Comparison of ENCODE assay signal across 30 mouse cellular contexts in genomic region chr14:11244546-11244945, GRCm38 (mm10).
DNase-seq lines count a peak whose midpoint lies in the region; ATAC-seq and TF ChIP-seq lines count a peak whose summit lies in the region.
"Had no signal": no experiment of that assay in that cellular context is flagged by ENCODE, and none has a peak within 500 bp of the region (broad histone marks: within the 10 kb centered on the region; RNA-seq: fewer than 3 reads in every experiment).

No protein-coding gene starts in this region.

- CTCF ChIA-PET in Patski (lab: Charles Lee), result no interaction called here

- no peaks in the 10 kb centered on the region for H3K9me3 ChIP-seq in forebrain, postnatal 0 days (ENCODE audit: low read length)
- no peaks in the 10 kb centered on the region for H3K9me3 ChIP-seq in forebrain, embryonic 10.5 days
- H3K9me3 ChIP-seq: embryonic facial prominence, embryonic 15.5 days; forebrain, embryonic 12.5 days; forebrain, embryonic 15.5 days; heart, embryonic 10.5 days; heart, embryonic 13.5 days; hindbrain, embryonic 13.5 days; intestine, embryonic 15.5 days had no signal

- H3K9ac ChIP-seq in forebrain, postnatal 0 days, result no peak overlapping the region
- H3K9ac ChIP-seq: embryonic facial prominence, embryonic 15.5 days; forebrain, embryonic 12.5 days; forebrain, embryonic 15.5 days; heart, embryonic 13.5 days; hindbrain, embryonic 13.5 days; intestine, embryonic 15.5 days had no signal

- H3K36me3 ChIP-seq in forebrain, postnatal 0 days (ENCODE audit: insufficient read depth), result no peaks in the 10 kb centered on the region
- H3K36me3 ChIP-seq in forebrain, embryonic 10.5 days (replicated peaks), result no peaks in the 10 kb centered on the region
- H3K36me3 ChIP-seq: embryonic facial prominence, embryonic 15.5 days; forebrain, embryonic 12.5 days; forebrain, embryonic 15.5 days; heart, embryonic 10.5 days; heart, embryonic 13.5 days; hindbrain, embryonic 13.5 days; intestine, embryonic 15.5 days had no signal

- no peaks in the 10 kb centered on the region for H3K4me1 ChIP-seq in forebrain, postnatal 0 days (ENCODE audit: insufficient read depth)
- H3K4me1 ChIP-seq in forebrain, embryonic 10.5 days, result no peaks in the 10 kb centered on the region
- H3K4me1 ChIP-seq: embryonic facial prominence, embryonic 15.5 days; forebrain, embryonic 12.5 days; forebrain, embryonic 15.5 days; heart, embryonic 10.5 days; heart, embryonic 13.5 days; hindbrain, embryonic 13.5 days; intestine, embryonic 15.5 days had no signal

- no peak overlapping the region for H3K4me2 ChIP-seq in forebrain, postnatal 0 days (ENCODE audit: low read depth)
- H3K4me2 ChIP-seq: embryonic facial prominence, embryonic 15.5 days; forebrain, embryonic 12.5 days; forebrain, embryonic 15.5 days; heart, embryonic 13.5 days; hindbrain, embryonic 13.5 days; intestine, embryonic 15.5 days had no signal

- intact Hi-C loops in heart, postnatal 25 days (cut with DNase I), result no loop called here

- DNase-seq in forebrain, postnatal 0 days, result peak; percentile 22
- no peak for DNase-seq in forebrain, embryonic 10.5 days (ENCODE audit: extremely low spot score, low spot score)
- DNase-seq in ES-CJ7 (ENCODE audit: low read depth, low spot score) (peak; percentile 20), Patski (ENCODE audit: low read depth, low spot score) (peak; percentile 69)
- DNase-seq in brain, adult 2 months (ENCODE audit: low read depth, low spot score), result peak; percentile 12
- DNase-seq in ovary, adult 18-20 months (ENCODE audit: low spot score), result no peak
- DNase-seq in heart, postnatal 25 days (ENCODE audit: low spot score), result no peak
- DNase-seq: adrenal gland, postnatal 10 days; adrenal gland, postnatal 36 days; B cell, adult 2 months; cerebellum, adult 11-12 months; cerebellum, adult 8-10 months; cerebellum, postnatal 10 days; cerebellum, postnatal 36 days; embryo, embryonic 11 days; gastrocnemius, postnatal 10 days; gastrocnemius, postnatal 36 days; heart, adult 2 months; heart, postnatal 14 days; kidney, adult 11 months had no signal

- TF ChIP-seq CTCF in forebrain, postnatal 0 days (IDR thresholded peaks at IDR 0.05; ENCODE audit: low read depth), result no peak
- no peak for TF ChIP-seq CTCF in Patski (IDR thresholded peaks at IDR 0.05)

- 52% methylated on average over 5 of the region's 5 CpGs for WGBS in forebrain, postnatal 0 days
- WGBS in forebrain, embryonic 10.5 days, result 56% methylated on average over 5 of the region's 5 CpGs

- POLR2A ChIA-PET in Patski (lab: Charles Lee), result no interaction called here

- H3K27me3 ChIP-seq in forebrain, postnatal 0 days (ENCODE audit: insufficient read depth, low read length), result no peaks in the 10 kb centered on the region
- no peaks in the 10 kb centered on the region for H3K27me3 ChIP-seq in forebrain, embryonic 10.5 days (ENCODE audit: poor library complexity, severe bottlenecking)
- H3K27me3 ChIP-seq in Patski, result no peaks in the 10 kb centered on the region
- H3K27me3 ChIP-seq: CH12.LX; embryonic facial prominence, embryonic 15.5 days; forebrain, embryonic 12.5 days; forebrain, embryonic 15.5 days; heart, embryonic 13.5 days; hindbrain, embryonic 13.5 days; intestine, embryonic 15.5 days had no signal

- H3K27ac ChIP-seq in forebrain, postnatal 0 days (ENCODE audit: low read depth, low read length), result no peak overlapping the region
- no peak overlapping the region for H3K27ac ChIP-seq in forebrain, embryonic 10.5 days
- H3K27ac ChIP-seq: embryonic facial prominence, embryonic 15.5 days; forebrain, embryonic 12.5 days; forebrain, embryonic 15.5 days; heart, adult 2 months; heart, embryonic 10.5 days; heart, embryonic 13.5 days; hindbrain, embryonic 13.5 days; intestine, embryonic 15.5 days had no signal

- in situ Hi-C loops in Patski (cut with MboI; ENCODE audit: low pct_unique_long_range_greater_than_20kb), result no loop called here

- ATAC-seq in forebrain, postnatal 0 days, result peak; percentile 43; the same call in 1 of the 2 replicates
- peak; percentile 86 for ATAC-seq in Patski
- ATAC-seq: activated CD4-positive, CD25-positive, alpha-beta regulatory T cell, adult 4 months; forebrain, embryonic 15.5 days; hindbrain, embryonic 16.5 days; intestine, embryonic 15.5 days had no signal

- no peak overlapping the region for H3K4me3 ChIP-seq in forebrain, postnatal 0 days (ENCODE audit: low read depth, low read length)
- no peak overlapping the region for H3K4me3 ChIP-seq in forebrain, embryonic 10.5 days
- H3K4me3 ChIP-seq: embryonic facial prominence, embryonic 15.5 days; forebrain, embryonic 12.5 days; forebrain, embryonic 15.5 days; heart, adult 2 months; heart, embryonic 10.5 days; heart, embryonic 13.5 days; hindbrain, embryonic 13.5 days; intestine, embryonic 15.5 days had no signal

Comparison
In these comparisons a context has a peak if more than half of its experiments do, and no peak if none do; other contexts are left out.
1. DNase-seq: peak in forebrain, postnatal 0 days (single experiment), ES-CJ7 (single experiment), Patski (single experiment) and brain, adult 2 months (single experiment); none in forebrain, embryonic 10.5 days (single experiment), ovary, adult 18-20 months (single experiment) and heart, postnatal 25 days (single experiment).